Comparison of ENCODE assay signal across 26 mouse cellular contexts in the genomic region with DNA sequence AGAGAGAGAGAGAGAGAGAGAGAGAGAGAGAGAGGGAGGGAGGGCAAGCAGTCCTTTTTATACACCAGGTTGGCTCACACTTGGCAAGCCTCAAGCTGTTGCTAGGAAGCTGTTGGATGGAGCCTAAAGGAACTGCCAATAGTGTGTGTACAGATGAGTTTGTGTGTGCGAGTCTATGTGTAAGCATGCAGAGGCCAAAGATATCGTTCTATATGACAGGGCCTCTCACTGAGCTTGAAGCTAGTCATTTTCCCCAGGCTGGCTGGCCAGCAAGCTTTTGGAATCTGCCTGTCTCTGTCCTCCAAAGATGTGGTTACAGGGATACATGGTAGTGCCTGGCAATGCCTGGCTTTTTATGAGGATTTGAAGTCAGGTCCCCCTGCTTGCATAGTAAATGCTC.
A peak's percentile ranks its signal among the peaks of the same experiment; 100 is the strongest.
DNase-seq lines count a peak whose midpoint lies in the region; ATAC-seq and TF ChIP-seq lines count a peak whose summit lies in the region.
"Had no signal": no experiment of that assay in that cellular context is flagged by ENCODE, and none has a peak within 500 bp of the region (broad histone marks: within the 10 kb centered on the region; RNA-seq: fewer than 3 reads in every experiment).

No protein-coding gene starts in this region.

- peak; percentile 34; the same call in 1 of the 2 replicates for ATAC-seq in forebrain, postnatal 0 days
- ATAC-seq in forebrain, embryonic 11.5 days (replicated peaks; ENCODE audit: low FRiP score), result no peak
- ATAC-seq: forebrain, embryonic 15.5 days; hindbrain, postnatal 0 days; intestine, embryonic 16.5 days; liver, postnatal 0 days; lung, postnatal 0 days; midbrain, embryonic 16.5 days had no signal

- WGBS in forebrain, postnatal 0 days, result 77% methylated on average over 2 of the region's 2 CpGs
- WGBS in forebrain, embryonic 11.5 days, result 88% methylated on average over 2 of the region's 2 CpGs

- H3K27me3 ChIP-seq in forebrain, postnatal 0 days (ENCODE audit: insufficient read depth, low read length), result no peaks in the 10 kb centered on the region
- H3K27me3 ChIP-seq in forebrain, embryonic 11.5 days (ENCODE audit: control insufficient read depth, insufficient read depth, low read length), result no peaks in the 10 kb centered on the region
- H3K27me3 ChIP-seq: embryonic facial prominence, embryonic 15.5 days; forebrain, embryonic 15.5 days; heart, embryonic 12.5 days; neural tube, embryonic 13.5 days had no signal

- no peak overlapping the region for H3K4me3 ChIP-seq in forebrain, postnatal 0 days (ENCODE audit: low read depth, low read length)
- no peak overlapping the region for H3K4me3 ChIP-seq in forebrain, embryonic 11.5 days (ENCODE audit: low read depth, low read length)
- H3K4me3 ChIP-seq: embryonic facial prominence, embryonic 15.5 days; forebrain, embryonic 15.5 days; heart, embryonic 12.5 days; left cerebral cortex, adult 2 months; midbrain, embryonic 10.5 days; myocyte; neural tube, embryonic 13.5 days had no signal

- no peaks in the 10 kb centered on the region for H3K9me3 ChIP-seq in forebrain, postnatal 0 days (ENCODE audit: low read length)
- no peaks in the 10 kb centered on the region for H3K9me3 ChIP-seq in forebrain, embryonic 11.5 days (ENCODE audit: control insufficient read depth, low read length)
- H3K9me3 ChIP-seq: embryonic facial prominence, embryonic 15.5 days; forebrain, embryonic 15.5 days; heart, embryonic 12.5 days; midbrain, embryonic 10.5 days; neural tube, embryonic 13.5 days had no signal

- no peak for TF ChIP-seq CTCF in forebrain, postnatal 0 days (IDR thresholded peaks at IDR 0.05; ENCODE audit: low read depth)

- intact Hi-C loops in left cerebral cortex, postnatal 36 days (cut with DNase I), result no loop called here
- intact Hi-C loops in left cerebral cortex, postnatal 4 days (cut with DNase I), result no loop called here

- no peaks in the 10 kb centered on the region for H3K4me1 ChIP-seq in forebrain, postnatal 0 days (ENCODE audit: insufficient read depth)
- H3K4me1 ChIP-seq in forebrain, embryonic 11.5 days (replicated peaks; ENCODE audit: control insufficient read depth, insufficient read depth, low read length), result no peaks in the 10 kb centered on the region
- H3K4me1 ChIP-seq: embryonic facial prominence, embryonic 15.5 days; forebrain, embryonic 15.5 days; heart, embryonic 12.5 days; midbrain, embryonic 10.5 days; neural tube, embryonic 13.5 days had no signal

- no peak overlapping the region for H3K9ac ChIP-seq in forebrain, postnatal 0 days
- no peak overlapping the region for H3K9ac ChIP-seq in forebrain, embryonic 11.5 days (ENCODE audit: low read length)
- H3K9ac ChIP-seq: embryonic facial prominence, embryonic 15.5 days; forebrain, embryonic 15.5 days; heart, embryonic 12.5 days; liver, postnatal 0 days; neural tube, embryonic 13.5 days had no signal

- H3K4me2 ChIP-seq in forebrain, postnatal 0 days (ENCODE audit: low read depth), result no peak overlapping the region
- H3K4me2 ChIP-seq in forebrain, embryonic 11.5 days (ENCODE audit: low read depth, low read length, severe bottlenecking), result no peak overlapping the region
- H3K4me2 ChIP-seq: embryonic facial prominence, embryonic 15.5 days; forebrain, embryonic 15.5 days; heart, embryonic 12.5 days; neural tube, embryonic 13.5 days had no signal

- H3K36me3 ChIP-seq in forebrain, postnatal 0 days (ENCODE audit: insufficient read depth), result no peaks in the 10 kb centered on the region
- H3K36me3 ChIP-seq in forebrain, embryonic 11.5 days (ENCODE audit: control insufficient read depth, insufficient read depth, low read length), result no peaks in the 10 kb centered on the region
- H3K36me3 ChIP-seq: embryonic facial prominence, embryonic 15.5 days; forebrain, embryonic 15.5 days; heart, embryonic 12.5 days; midbrain, embryonic 10.5 days; neural tube, embryonic 13.5 days had no signal

- DNase-seq in forebrain, postnatal 0 days, result no peak
- DNase-seq in forebrain, embryonic 11.5 days (ENCODE audit: low spot score), result no peak
- DNase-seq in left cerebral cortex, postnatal 36 days (ENCODE audit: low spot score in 2 of 2), result peak; percentile 7 to 20
- DNase-seq in left cerebral cortex, postnatal 4 days, result no peak
- DNase-seq in layer of hippocampus, adult 9-11 months, result peak; percentile 69
- DNase-seq in telencephalon, adult 2 months (ENCODE audit: low read depth, low spot score), result peak; percentile 23
- DNase-seq in kidney, postnatal 10 days, result no peak
- no peak for DNase-seq in ovary, postnatal 36 days (ENCODE audit: low spot score)
- DNase-seq: adrenal gland, postnatal 10 days; cerebellum, adult 9-10 months; heart, postnatal 10 days; kidney, adult 9 months; kidney, postnatal 25 days; liver, postnatal 0 days; thymus, adult 18-20 months had no signal

- H3K27ac ChIP-seq in forebrain, postnatal 0 days (ENCODE audit: low read depth, low read length), result no peak overlapping the region
- H3K27ac ChIP-seq in forebrain, embryonic 11.5 days (ENCODE audit: low read depth, low read length), result no peak overlapping the region
- H3K27ac ChIP-seq: embryonic facial prominence, embryonic 15.5 days; forebrain, embryonic 15.5 days; hindbrain, postnatal 0 days; left cerebral cortex, adult 2 months; midbrain, embryonic 10.5 days; neural tube, embryonic 13.5 days had no signal

Comparison
In these comparisons a context has a peak if more than half of its experiments do, and no peak if none do; other contexts are left out.
1. DNase-seq: peak in left cerebral cortex, postnatal 36 days (2 of 2), layer of hippocampus, adult 9-11 months (single experiment) and telencephalon, adult 2 months (single experiment); none in forebrain, postnatal 0 days (single experiment), forebrain, embryonic 11.5 days (single experiment), left cerebral cortex, postnatal 4 days (single experiment), kidney, postnatal 10 days (single experiment) and ovary, postnatal 36 days (single experiment).